In genomic region chr6:122952401-122952800, GRCm38 (mm10) we compare ENCODE assay signal across 12 mouse cellular contexts. TPM values are rescaled to one million over a fixed set of nuclear protein-coding genes. Genes with fewer than 3 reads are reported as not detected.
DNase-seq lines count a peak whose midpoint lies in the region; TF ChIP-seq lines count a peak whose summit lies in the region.
"Had no signal": no experiment of that assay in that cellular context is flagged by ENCODE, and none has a peak within 500 bp of the region (broad histone marks: within the 10 kb centered on the region; RNA-seq: fewer than 3 reads in every experiment).

TSS of gene Clec4a3 (plus strand) at chr6:122952515.

- peak; percentile 40; the same call in 1 of the 2 replicates for TF ChIP-seq POLR2A in lung, adult 2 months (IDR thresholded peaks at IDR 0.05; ENCODE audit: borderline replicate concordance, extremely low read depth, low read depth, low read length)

- 61% methylated on average over 8 of the region's 8 CpGs for WGBS in lung, adult 2 months

- H3K4me1 ChIP-seq in lung, adult 2 months (ENCODE audit: control insufficient read depth, insufficient read depth, low read length), result no peaks in the 10 kb centered on the region
- H3K4me1 ChIP-seq: kidney, embryonic 15.5 days; megakaryocyte, embryonic 14.5 days had no signal

- peak within 1 kb of the TSS; percentile 29 for H3K4me3 ChIP-seq in lung, adult 2 months (replicated peaks; ENCODE audit: extremely low read depth, low read depth, low read length)
- H3K4me3 ChIP-seq: kidney, embryonic 15.5 days; megakaryocyte, embryonic 14.5 days had no signal

- peak; percentile 17 to 30 for DNase-seq in adrenal gland, adult (ENCODE audit: inconsistent age in 2 of 2, low spot score in 1 of 2)
- no peak for DNase-seq in adrenal gland, postnatal 36 days
- DNase-seq in layer of hippocampus, adult 9-11 months, result peak; percentile 40
- DNase-seq in layer of hippocampus, postnatal 10 days (ENCODE audit: low spot score in 2 of 2), result no peak
- no peak for DNase-seq in lung, adult 2 months
- peak; percentile 23 to 42 for DNase-seq in spleen, adult 18-20 months
- no peak for DNase-seq in embryo, embryonic 11 days
- DNase-seq in adipocyte (ENCODE audit: low spot score), result no peak
- DNase-seq: cerebellum, postnatal 36 days had no signal

- TF ChIP-seq CTCF in lung, adult 2 months (IDR thresholded peaks at IDR 0.05; ENCODE audit: insufficient read depth, low read length), result no peak

RNA-seq across cellular contexts. Expression of gene Clec4a3, which starts in this region (rescaled TPM):
- 1 to 10 TPM; 1.8 to 5.4 TPM for total RNA-seq in adrenal gland, postnatal 36 days (2021)
- under 1 TPM; 0.73 to 0.85 TPM for total RNA-seq in layer of hippocampus, postnatal 10 days (2021)
- 1.7 and 4.6 TPM in 2 replicates for polyA plus RNA-seq in lung, adult 2 months (2012; rRNA removed)
- polyA plus RNA-seq: neural tube, embryonic 14.5 days had no signal

Comparison
In these comparisons a context has a peak if more than half of its experiments do, and no peak if none do; other contexts are left out.
1. DNase-seq: peak in adrenal gland, adult (2 of 2), layer of hippocampus, adult 9-11 months (single experiment) and spleen, adult 18-20 months (2 of 2); none in adrenal gland, postnatal 36 days (0 of 2), layer of hippocampus, postnatal 10 days (0 of 2), lung, adult 2 months (single experiment), embryo, embryonic 11 days (single experiment) and adipocyte (single experiment).